Mouse (Mus musculus) limb, embryonic 10.5 days (tissue): ENCODE measurements around the gene Fam166b. TPM values are rescaled to one million over a fixed set of nuclear protein-coding genes. Genes with fewer than 3 reads are reported as not detected.

Source experiments
- DNase-seq: peaks from one replicate; pipeline ENCODE4 v3.0.0-alpha.2; 2017; ENCODE audit warnings: low spot score
- H3K27ac ChIP-seq: fragments of 300-500 bp; sonication (generic); 2 replicates; pipeline ENCODE4 v1.5.1; 2016; ENCODE audit warnings: mild to moderate bottlenecking
- H3K27me3 ChIP-seq: fragments of 300-500 bp; sonication (generic); 2 replicates; pipeline ENCODE4 v1.6.1; 2016; ENCODE audit warnings: low read depth, mild to moderate bottlenecking; ENCODE audit not compliant: poor library complexity, severe bottlenecking
- H3K36me3 ChIP-seq: fragments of 300-500 bp; sonication (generic); 2 replicates; pipeline ENCODE4 v1.6.1; 2016; ENCODE audit warnings: mild to moderate bottlenecking, moderate library complexity
- H3K4me1 ChIP-seq: fragments of 300-500 bp; sonication (generic); 2 replicates; pipeline ENCODE4 v1.6.1; 2016
- H3K4me3 ChIP-seq: fragments of 300-500 bp; sonication (generic); 2 replicates; pipeline ENCODE4 v1.5.1; 2016; ENCODE audit warnings: mild to moderate bottlenecking, moderate library complexity
- H3K9me3 ChIP-seq: fragments of 300-500 bp; sonication (generic); replicated peaks from 2 replicates; pipeline ENCODE4 v1.6.1; 2016; ENCODE audit warnings: mild to moderate bottlenecking
- WGBS: fragments of 180-500 bp; shearing (Covaris S2); methylation state at CpG from one replicate; pipeline ENCODE4 v1.1.7; 2016; 5-methylcytosine and 5-hydroxymethylcytosine counted together
- polyA plus RNA-seq: library from polyadenylated mRNA; unstranded; fragments of >200 nt; fragmentation: Nextera tagmentation; extraction: Ambion mirVana; gene quantifications from 2 replicates; pipeline ENCODE4 v1.2.1, GENCODE M21; 2016

The Fam166b gene
- polyA plus RNA-seq, 1 experiment from 2014 or later = 0.18 TPM

GRCm38 (mm10) chr4:43396381-43396780, 32.6 kb downstream of the Fam166b start:
- Histone ChIP-seq H3K27ac (no peak overlapping the region), H3K4me3 (no peak overlapping the region), H3K36me3 (no peaks in the 10 kb centered on the region), H3K9me3 (no peaks in the 10 kb centered on the region), H3K4me1 (peaks cover 46% of the 10 kb centered on the region), H3K27me3 (no peaks in the 10 kb centered on the region)
- DNase-seq = no peak
- WGBS = 89% methylated on average over 5 of the region's 5 CpGs

- Histone ChIP-seq H3K27me3 (no peaks in the 10 kb centered on the region), H3K9me3 (no peaks in the 10 kb centered on the region), H3K36me3 (no peaks in the 10 kb centered on the region), H3K27ac (no peak overlapping the region), H3K4me1 (peaks cover 42% of the 10 kb centered on the region), H3K4me3 (no peak overlapping the region)
- 70% methylated on average over 9 of the region's 9 CpGs for WGBS
- DNase-seq = no peak
These were observed 33.1 kb downstream of the Fam166b start for GRCm38 (mm10) chr4:43395836-43396235.

GRCm38 (mm10) chr4:43395147-43395546, 33.8 kb downstream of the Fam166b start:
- Histone ChIP-seq H3K27ac (no peak overlapping the region), H3K36me3 (no peaks in the 10 kb centered on the region), H3K4me3 (no peak overlapping the region), H3K27me3 (no peaks in the 10 kb centered on the region), H3K4me1 (peaks cover 35% of the 10 kb centered on the region), H3K9me3 (no peaks in the 10 kb centered on the region)
- no peak for DNase-seq
- WGBS = 93% methylated on average over 5 of the region's 5 CpGs

GRCm38 (mm10) chr4:43394345-43394891, 34.5 kb downstream of the Fam166b start:
- Histone ChIP-seq H3K36me3 (no peaks in the 10 kb centered on the region), H3K27me3 (no peaks in the 10 kb centered on the region), H3K4me1 (peaks cover 28% of the 10 kb centered on the region), H3K4me3 (no peak overlapping the region), H3K27ac (no peak overlapping the region; the same call in 1 of the 2 replicates), H3K9me3 (no peaks in the 10 kb centered on the region)
- DNase-seq = no peak
- WGBS = 64% methylated on average over 15 of the region's 15 CpGs

- H3K9me3 ChIP-seq = no peaks in the 10 kb centered on the region
- no peaks in the 10 kb centered on the region for H3K36me3 ChIP-seq
- H3K27ac ChIP-seq = no peak overlapping the region
- H3K27me3 ChIP-seq = no peaks in the 10 kb centered on the region
- peaks cover 13% of the 10 kb centered on the region; the same call in 1 of the 2 replicates for H3K4me1 ChIP-seq
- no peak for DNase-seq
- 79% methylated on average over 3 of the region's 3 CpGs for WGBS
- H3K4me3 ChIP-seq = no peak overlapping the region
These were observed 37.3 kb downstream of the Fam166b start for GRCm38 (mm10) chr4:43391521-43392050.

- no peaks in the 10 kb centered on the region for H3K27me3 ChIP-seq
- WGBS = 75% methylated on average over 9 of the region's 9 CpGs
- no peak overlapping the region for H3K4me3 ChIP-seq
- no peaks in the 10 kb centered on the region for H3K9me3 ChIP-seq
- no peak for DNase-seq
- H3K36me3 ChIP-seq = no peaks in the 10 kb centered on the region
- peaks cover 13% of the 10 kb centered on the region; the same call in 1 of the 2 replicates for H3K4me1 ChIP-seq
- H3K27ac ChIP-seq = no peak overlapping the region
These were observed 39.0 kb downstream of the Fam166b start for GRCm38 (mm10) chr4:43389845-43390440.

- Histone ChIP-seq H3K36me3 (no peaks in the 10 kb centered on the region), H3K4me1 (peaks cover 10% of the 10 kb centered on the region; the same call in 1 of the 2 replicates), H3K27ac (no peak overlapping the region), H3K27me3 (no peaks in the 10 kb centered on the region), H3K9me3 (no peaks in the 10 kb centered on the region), H3K4me3 (no peak overlapping the region)
- no peak for DNase-seq
- 93% methylated on average over 2 of the region's 2 CpGs for WGBS
These were observed 39.5 kb downstream of the Fam166b start for GRCm38 (mm10) chr4:43389390-43389789.

GRCm38 (mm10) chr4:43386932-43387331, 42.0 kb downstream of the Fam166b start:
- H3K36me3 ChIP-seq = no peaks in the 10 kb centered on the region
- H3K4me1 ChIP-seq = peaks cover 14% of the 10 kb centered on the region
- no peak overlapping the region for H3K27ac ChIP-seq
- no peak for DNase-seq
- no peak overlapping the region for H3K4me3 ChIP-seq
- peaks cover 7% of the 10 kb centered on the region for H3K27me3 ChIP-seq
- no peaks in the 10 kb centered on the region for H3K9me3 ChIP-seq

- Histone ChIP-seq H3K4me1 (peaks cover 15% of the 10 kb centered on the region), H3K9me3 (no peaks in the 10 kb centered on the region), H3K27ac (no peak overlapping the region), H3K27me3 (peaks cover 30% of the 10 kb centered on the region), H3K4me3 (no peak overlapping the region), H3K36me3 (no peaks in the 10 kb centered on the region)
- DNase-seq = no peak
- WGBS = 89% methylated on average over 3 of the region's 3 CpGs
These were observed 44.4 kb downstream of the Fam166b start for GRCm38 (mm10) chr4:43384541-43384940.

- Histone ChIP-seq H3K4me1 (peaks cover 15% of the 10 kb centered on the region), H3K9me3 (no peaks in the 10 kb centered on the region), H3K27me3 (peaks cover 30% of the 10 kb centered on the region), H3K4me3 (no peak overlapping the region), H3K27ac (no peak overlapping the region), H3K36me3 (no peaks in the 10 kb centered on the region)
- no peak for DNase-seq
- WGBS = 90% methylated on average over 5 of the region's 5 CpGs
These were observed 44.9 kb downstream of the Fam166b start for GRCm38 (mm10) chr4:43384083-43384460.

GRCm38 (mm10) chr4:43383246-43384082, 45.5 kb downstream of the Fam166b start:
- peaks cover 30% of the 10 kb centered on the region for H3K27me3 ChIP-seq
- no peak for DNase-seq
- H3K9me3 ChIP-seq = no peaks in the 10 kb centered on the region
- H3K27ac ChIP-seq = no peak overlapping the region
- WGBS = 78% methylated on average over 11 of the region's 11 CpGs
- peaks cover 15% of the 10 kb centered on the region for H3K4me1 ChIP-seq
- no peak overlapping the region for H3K4me3 ChIP-seq
- no peaks in the 10 kb centered on the region for H3K36me3 ChIP-seq

- H3K4me3 ChIP-seq = peak overlapping the region; percentile 74
- peak overlapping the region; percentile 80 for H3K27ac ChIP-seq
- 8% methylated on average over 32 of the region's 33 CpGs for WGBS
- peaks cover 15% of the 10 kb centered on the region for H3K4me1 ChIP-seq
- H3K27me3 ChIP-seq = peaks cover 30% of the 10 kb centered on the region
- H3K36me3 ChIP-seq = no peaks in the 10 kb centered on the region
- H3K9me3 ChIP-seq = no peaks in the 10 kb centered on the region
- DNase-seq = no peak
These were observed 46.5 kb downstream of the Fam166b start for GRCm38 (mm10) chr4:43382155-43383020.
